14 mouse cellular contexts compared by ENCODE assay signal in the genomic region with DNA sequence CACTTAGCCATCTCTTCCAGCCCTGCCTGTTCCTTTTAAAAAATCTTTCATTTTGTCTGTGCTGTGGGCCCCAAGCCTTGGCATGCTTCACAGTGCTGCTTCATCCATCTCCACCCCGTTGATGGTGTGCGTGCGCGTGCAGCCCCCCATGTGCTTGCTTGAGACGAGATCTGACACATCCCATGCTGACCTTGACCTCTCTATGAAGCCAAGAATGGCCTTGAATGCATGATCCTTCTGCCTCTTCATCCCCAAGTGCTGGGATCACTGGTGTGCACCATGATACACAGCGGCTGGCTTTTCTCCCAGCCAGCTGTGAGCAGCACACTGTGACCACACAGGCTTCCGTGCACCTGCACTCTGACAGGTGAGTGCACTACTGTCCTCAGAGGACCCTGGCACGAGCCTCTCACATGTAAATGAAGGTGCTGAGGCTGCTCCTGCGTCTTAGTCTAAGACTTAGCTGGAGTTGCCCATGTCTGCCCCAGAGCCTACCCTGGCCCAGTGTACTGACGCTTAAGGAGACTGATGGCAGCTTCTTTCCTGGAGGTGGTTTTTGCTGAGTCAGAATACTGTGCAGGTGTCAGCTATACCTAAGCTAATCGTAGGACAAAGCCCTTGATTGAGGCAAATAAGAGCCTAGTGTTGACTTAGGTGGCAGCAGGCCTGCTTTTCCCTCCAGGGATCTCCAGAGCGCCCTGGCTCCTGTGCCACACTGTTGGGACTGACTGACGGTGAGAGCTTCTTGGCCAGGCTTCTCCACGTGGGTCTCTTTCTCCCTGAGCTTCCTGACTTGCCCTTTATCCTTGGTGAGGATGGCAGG. TPM values are rescaled to one million over a fixed set of nuclear protein-coding genes. Genes with fewer than 3 reads are reported as not detected.
DNase-seq lines count a peak whose midpoint lies in the region; ATAC-seq and TF ChIP-seq lines count a peak whose summit lies in the region.
"Had no signal": no experiment of that assay in that cellular context is flagged by ENCODE, and none has a peak within 500 bp of the region (broad histone marks: within the 10 kb centered on the region; RNA-seq: fewer than 3 reads in every experiment).

No protein-coding gene starts in this region.

- peak; percentile 47 for DNase-seq in adrenal gland, postnatal 14 days
- DNase-seq in adrenal gland, adult 8-10 months: no peak
- DNase-seq in lung, embryonic 14.5 days: peak; percentile 44
- DNase-seq in lung, postnatal 14 days: no peak
- peak; percentile 64 for DNase-seq in thymus, postnatal 0 days (ENCODE audit: low spot score)
- no peak for DNase-seq in yolk sac, embryonic 10.5 days (ENCODE audit: low spot score)
- DNase-seq in natural killer cell, adult 2 months (ENCODE audit: low spot score in 2 of 2): no peak
- DNase-seq: B cell, adult 2 months; cerebellum, postnatal 25 days; layer of hippocampus, postnatal 36 days had no signal

- H3K36me3 ChIP-seq in lung, embryonic 14.5 days (ENCODE audit: insufficient read depth): 0 out of 2 replicates have a peak, but pooled peaks cover 5% of the 10 kb centered on the region
- H3K36me3 ChIP-seq in intestine, embryonic 16.5 days (ENCODE audit: control insufficient read depth, insufficient read depth, low read length): no peaks in the 10 kb centered on the region
- H3K36me3 ChIP-seq: embryonic facial prominence, embryonic 15.5 days had no signal

- peak; percentile 54; the same call in 1 of the 2 replicates for ATAC-seq in lung, embryonic 14.5 days (ENCODE audit: insufficient read depth)
- peak; percentile 50 for ATAC-seq in intestine, embryonic 16.5 days
- ATAC-seq: Patski had no signal

- H3K9me3 ChIP-seq in lung, embryonic 14.5 days (ENCODE audit: low read depth, low read length): no peaks in the 10 kb centered on the region
- no peaks in the 10 kb centered on the region for H3K9me3 ChIP-seq in intestine, embryonic 16.5 days (ENCODE audit: control insufficient read depth, low read length)
- H3K9me3 ChIP-seq: embryonic facial prominence, embryonic 15.5 days; liver, embryonic 15.5 days had no signal

- H3K4me1 ChIP-seq in lung, embryonic 14.5 days (ENCODE audit: insufficient read depth): 0 out of 2 replicates have a peak, but pooled peaks cover 3% of the 10 kb centered on the region
- H3K4me1 ChIP-seq in intestine, embryonic 16.5 days (ENCODE audit: control insufficient read depth, insufficient read depth, low read length): peaks cover 22% of the 10 kb centered on the region

- no peak overlapping the region for H3K4me3 ChIP-seq in lung, embryonic 14.5 days (ENCODE audit: low read depth, low read length)
- no peak overlapping the region for H3K4me3 ChIP-seq in intestine, embryonic 16.5 days (ENCODE audit: low read length)
- H3K4me3 ChIP-seq: embryonic facial prominence, embryonic 15.5 days; liver, embryonic 15.5 days had no signal

- H3K27me3 ChIP-seq in lung, embryonic 14.5 days (ENCODE audit: insufficient read depth, low read length): no peaks in the 10 kb centered on the region
- no peaks in the 10 kb centered on the region for H3K27me3 ChIP-seq in intestine, embryonic 16.5 days (replicated peaks; ENCODE audit: control insufficient read depth, insufficient read depth, low read length)
- H3K27me3 ChIP-seq: embryonic facial prominence, embryonic 15.5 days; liver, embryonic 15.5 days; Patski had no signal

- 0 out of 2 replicates have a peak overlapping the region, but pooled peaks have one; percentile 9 for H3K27ac ChIP-seq in lung, embryonic 14.5 days (ENCODE audit: low read depth)
- H3K27ac ChIP-seq in intestine, embryonic 16.5 days (ENCODE audit: low read length): no peak overlapping the region
- H3K27ac ChIP-seq: embryonic facial prominence, embryonic 15.5 days; liver, embryonic 15.5 days had no signal

- TF ChIP-seq CTCF in lung, embryonic 14.5 days (IDR thresholded peaks at IDR 0.05; ENCODE audit: low read depth): no peak

- no peak overlapping the region for H3K9ac ChIP-seq in lung, embryonic 14.5 days
- H3K9ac ChIP-seq in intestine, embryonic 16.5 days (ENCODE audit: low read depth, low read length): no peak overlapping the region
- H3K9ac ChIP-seq: embryonic facial prominence, embryonic 15.5 days; liver, embryonic 15.5 days had no signal

- WGBS in lung, embryonic 14.5 days: 62% methylated on average over 14 of the region's 14 CpGs
- WGBS in intestine, embryonic 16.5 days: 71% methylated on average over 14 of the region's 14 CpGs

- no peak overlapping the region for H3K4me2 ChIP-seq in lung, embryonic 14.5 days
- H3K4me2 ChIP-seq in intestine, embryonic 16.5 days (ENCODE audit: low read depth, low read length): no peak overlapping the region
- H3K4me2 ChIP-seq: embryonic facial prominence, embryonic 15.5 days; liver, embryonic 15.5 days had no signal

RNA-seq across cellular contexts. Expression of a gene that starts 11.2 kb away (rescaled TPM):
- 42.4 and 44.7 TPM in 2 replicates for total RNA-seq in adrenal gland, postnatal 14 days (2021)
- 10 to 100 TPM; 65.9 to 69.7 (median 68.8) TPM for total RNA-seq in adrenal gland, adult 8-10 months (2022)
- 9.5 and 10.1 TPM in 2 replicates for polyA plus RNA-seq in lung, embryonic 14.5 days (2014; fragmentation: Nextera tagmentation; extraction: Ambion mirVana)
- polyA plus RNA-seq in intestine, embryonic 16.5 days (2015; fragmentation: Nextera tagmentation; extraction: Ambion mirVana): 6.8 and 9.9 TPM in 2 replicates
- polyA plus RNA-seq in thymus, postnatal 0 days (2015; fragmentation: Nextera tagmentation; extraction: Ambion mirVana): 23.8 and 34.3 TPM in 2 replicates

RNA-seq across cellular contexts. Expression of a gene that starts 31.1 kb away (rescaled TPM):
- 12.7 and 14.5 TPM in 2 replicates for total RNA-seq in adrenal gland, postnatal 14 days (2021)
- total RNA-seq in adrenal gland, adult 8-10 months (2022): 10 to 100 TPM; 14.8 to 34.9 (median 23.1) TPM
- polyA plus RNA-seq in lung, embryonic 14.5 days (2014; fragmentation: Nextera tagmentation; extraction: Ambion mirVana): 5.7 and 6.9 TPM in 2 replicates
- 3.2 and 3.5 TPM in 2 replicates for polyA plus RNA-seq in intestine, embryonic 16.5 days (2015; fragmentation: Nextera tagmentation; extraction: Ambion mirVana)
- 1.8 and 3.3 TPM in 2 replicates for polyA plus RNA-seq in thymus, postnatal 0 days (2015; fragmentation: Nextera tagmentation; extraction: Ambion mirVana)

RNA-seq across cellular contexts. Expression of a gene that starts 58.7 kb away (rescaled TPM):
- 3.2 and 4.0 TPM in 2 replicates for total RNA-seq in adrenal gland, postnatal 14 days (2021)
- total RNA-seq in adrenal gland, adult 8-10 months (2022): 1 to 10 TPM; 2.4 to 5.4 (median 4.5) TPM
- polyA plus RNA-seq in lung, embryonic 14.5 days (2014; fragmentation: Nextera tagmentation; extraction: Ambion mirVana): 5.3 and 6.4 TPM in 2 replicates
- polyA plus RNA-seq in intestine, embryonic 16.5 days (2015; fragmentation: Nextera tagmentation; extraction: Ambion mirVana): 7.4 and 7.6 TPM in 2 replicates
- 11.5 and 12.3 TPM in 2 replicates for polyA plus RNA-seq in thymus, postnatal 0 days (2015; fragmentation: Nextera tagmentation; extraction: Ambion mirVana)

RNA-seq across cellular contexts. Expression of a gene that starts 58.8 kb away (rescaled TPM):
- total RNA-seq in adrenal gland, postnatal 14 days (2021): 127 TPM in 2 replicates
- 100 to 1,000 TPM; 147 to 170 (median 156) TPM for total RNA-seq in adrenal gland, adult 8-10 months (2022)
- 219 and 223 TPM in 2 replicates for polyA plus RNA-seq in lung, embryonic 14.5 days (2014; fragmentation: Nextera tagmentation; extraction: Ambion mirVana)
- 289 and 291 TPM in 2 replicates for polyA plus RNA-seq in intestine, embryonic 16.5 days (2015; fragmentation: Nextera tagmentation; extraction: Ambion mirVana)
- polyA plus RNA-seq in thymus, postnatal 0 days (2015; fragmentation: Nextera tagmentation; extraction: Ambion mirVana): 198 and 215 TPM in 2 replicates

Comparison
In these comparisons a context has a peak if more than half of its experiments do, and no peak if none do; other contexts are left out.
1. DNase-seq: peak in adrenal gland, postnatal 14 days (single experiment), lung, embryonic 14.5 days (single experiment) and thymus, postnatal 0 days (single experiment); none in adrenal gland, adult 8-10 months (single experiment), lung, postnatal 14 days (single experiment), yolk sac, embryonic 10.5 days (single experiment) and natural killer cell, adult 2 months (0 of 2).